Mouse (Mus musculus): ENCODE measurements around the gene Btg3. TPM values are rescaled to one million over a fixed set of nuclear protein-coding genes. Genes with fewer than 3 reads are reported as not detected.

The Btg3 gene
- polyA plus RNA-seq, 1 experiment from 2014 or later = 67.0 TPM

GRCm38 (mm10) chr16:78343792-78344191 is 33.2 kb downstream of the Btg3 start:
- H3K27me3 ChIP-seq = no peaks in the 10 kb centered on the region
- ATAC-seq (ENCODE audit: insufficient number of reproducible peaks, low FRiP score, low TSS enrichment, low read depth) = peak; percentile 81
- H3K4me1 ChIP-seq = peaks cover 5% of the 10 kb centered on the region
- peak overlapping the region; percentile 71 for H3K27ac ChIP-seq (replicated peaks)
- peak overlapping the region; percentile 29 for H3K4me2 ChIP-seq (replicated peaks)
- H3K9ac ChIP-seq = no peak overlapping the region
- 23% methylated on average over 6 of the region's 6 CpGs for WGBS
- peaks cover 3% of the 10 kb centered on the region; the same call in 1 of the 2 replicates for H3K36me3 ChIP-seq
- H3K9me3 ChIP-seq (replicated peaks) = no peaks in the 10 kb centered on the region
- no peak overlapping the region for H3K4me3 ChIP-seq (replicated peaks)

GRCm38 (mm10) chr16:78342767-78343166 is 34.2 kb downstream of the Btg3 start:
- Histone ChIP-seq H3K4me2 (replicated peaks) (no peak overlapping the region), H3K9ac (no peak overlapping the region)
- WGBS = 88% methylated on average over 5 of the region's 5 CpGs

GRCm38 (mm10) chr16:78341356-78341755 is 35.6 kb downstream of the Btg3 start:
- H3K4me3 ChIP-seq (replicated peaks) = no peak overlapping the region
- no peaks in the 10 kb centered on the region for H3K36me3 ChIP-seq
- no peaks in the 10 kb centered on the region for H3K27me3 ChIP-seq
- no peak overlapping the region for H3K4me2 ChIP-seq (replicated peaks)
- no peak overlapping the region for H3K9ac ChIP-seq
- H3K9me3 ChIP-seq (replicated peaks) = no peaks in the 10 kb centered on the region
- 77% methylated on average over 4 of the region's 4 CpGs for WGBS
- no peak overlapping the region for H3K27ac ChIP-seq (replicated peaks)
- H3K4me1 ChIP-seq = peaks cover 5% of the 10 kb centered on the region
- no peak for ATAC-seq (ENCODE audit: insufficient number of reproducible peaks, low FRiP score, low TSS enrichment, low read depth)

More at GRCm38 (mm10) chr16:78342767-78343166, 34.2 kb downstream of the Btg3 start:
- H3K4me1 ChIP-seq = peaks cover 5% of the 10 kb centered on the region
- H3K9me3 ChIP-seq (replicated peaks) = no peaks in the 10 kb centered on the region
- H3K36me3 ChIP-seq = no peaks in the 10 kb centered on the region
- no peaks in the 10 kb centered on the region for H3K27me3 ChIP-seq
- ATAC-seq (ENCODE audit: insufficient number of reproducible peaks, low FRiP score, low TSS enrichment, low read depth) = no peak
- no peak overlapping the region for H3K4me3 ChIP-seq (replicated peaks)
- no peak overlapping the region for H3K27ac ChIP-seq (replicated peaks)

- no peak overlapping the region for H3K27ac ChIP-seq (replicated peaks)
- no peak overlapping the region for H3K4me3 ChIP-seq (replicated peaks)
- peaks cover 26% of the 10 kb centered on the region for H3K36me3 ChIP-seq
- 76% methylated on average over 8 of the region's 8 CpGs for WGBS
- no peaks in the 10 kb centered on the region for H3K9me3 ChIP-seq (replicated peaks)
- H3K9ac ChIP-seq = no peak overlapping the region
- no peaks in the 10 kb centered on the region for H3K27me3 ChIP-seq
- no peak for ATAC-seq (ENCODE audit: insufficient number of reproducible peaks, low FRiP score, low TSS enrichment, low read depth)
- H3K4me1 ChIP-seq = no peaks in the 10 kb centered on the region
- H3K4me2 ChIP-seq (replicated peaks) = no peak overlapping the region
These were observed 39.8 kb downstream of the Btg3 start for GRCm38 (mm10) chr16:78337226-78337625.

- no peak for ATAC-seq (ENCODE audit: insufficient number of reproducible peaks, low FRiP score, low TSS enrichment, low read depth)
- H3K9ac ChIP-seq = no peak overlapping the region
- no peaks in the 10 kb centered on the region for H3K27me3 ChIP-seq
- H3K4me2 ChIP-seq (replicated peaks) = no peak overlapping the region
- H3K9me3 ChIP-seq (replicated peaks) = no peaks in the 10 kb centered on the region
- WGBS = 89% methylated on average over 12 of the region's 12 CpGs
- no peak overlapping the region for H3K27ac ChIP-seq (replicated peaks)
- H3K4me3 ChIP-seq (replicated peaks) = no peak overlapping the region
- H3K4me1 ChIP-seq = no peaks in the 10 kb centered on the region
- H3K36me3 ChIP-seq = peaks cover 6% of the 10 kb centered on the region; the same call in 1 of the 2 replicates
These were observed 49.0 kb downstream of the Btg3 start for GRCm38 (mm10) chr16:78327999-78328398.

- 86% methylated on average over 7 of the region's 7 CpGs for WGBS
- H3K9ac ChIP-seq = no peak overlapping the region
- no peak overlapping the region for H3K4me2 ChIP-seq (replicated peaks)
- H3K36me3 ChIP-seq = 0 out of 2 replicates have a peak, but pooled peaks cover 3% of the 10 kb centered on the region
- no peaks in the 10 kb centered on the region for H3K27me3 ChIP-seq
- no peak for ATAC-seq (ENCODE audit: insufficient number of reproducible peaks, low FRiP score, low TSS enrichment, low read depth)
- no peaks in the 10 kb centered on the region for H3K9me3 ChIP-seq (replicated peaks)
- H3K4me1 ChIP-seq = no peaks in the 10 kb centered on the region
- H3K27ac ChIP-seq (replicated peaks) = no peak overlapping the region
- no peak overlapping the region for H3K4me3 ChIP-seq (replicated peaks)
These were observed 49.4 kb downstream of the Btg3 start for GRCm38 (mm10) chr16:78327562-78327961.

GRCm38 (mm10) chr16:78325972-78326848 is 50.8 kb downstream of the Btg3 start:
- 0 out of 2 replicates have a peak, but pooled peaks cover 3% of the 10 kb centered on the region for H3K36me3 ChIP-seq
- no peaks in the 10 kb centered on the region for H3K27me3 ChIP-seq
- H3K9me3 ChIP-seq (replicated peaks) = no peaks in the 10 kb centered on the region
- H3K27ac ChIP-seq (replicated peaks) = no peak overlapping the region
- H3K9ac ChIP-seq = no peak overlapping the region
- no peak overlapping the region for H3K4me2 ChIP-seq (replicated peaks)
- H3K4me3 ChIP-seq (replicated peaks) = no peak overlapping the region
- no peak for ATAC-seq (ENCODE audit: insufficient number of reproducible peaks, low FRiP score, low TSS enrichment, low read depth)
- peaks cover 4% of the 10 kb centered on the region; the same call in 1 of the 2 replicates for H3K4me1 ChIP-seq
- WGBS = 77% methylated on average over 27 of the region's 27 CpGs

- 40% methylated on average over 7 of the region's 7 CpGs for WGBS
- ATAC-seq (ENCODE audit: insufficient number of reproducible peaks, low FRiP score, low TSS enrichment, low read depth) = no peak
- peaks cover 4% of the 10 kb centered on the region; the same call in 1 of the 2 replicates for H3K4me1 ChIP-seq
These were observed 54.9 kb downstream of the Btg3 start for GRCm38 (mm10) chr16:78322140-78322539.

GRCm38 (mm10) chr16:78321559-78321958 is 55.4 kb downstream of the Btg3 start:
- Histone ChIP-seq H3K27me3 (no peaks in the 10 kb centered on the region), H3K9ac (no peak overlapping the region), H3K36me3 (no peaks in the 10 kb centered on the region), H3K4me2 (replicated peaks) (no peak overlapping the region), H3K4me3 (replicated peaks) (no peak overlapping the region), H3K4me1 (peaks cover 4% of the 10 kb centered on the region; the same call in 1 of the 2 replicates), H3K27ac (replicated peaks) (no peak overlapping the region), H3K9me3 (replicated peaks) (no peaks in the 10 kb centered on the region)
- WGBS = 22% methylated on average over 7 of the region's 7 CpGs
- ATAC-seq (ENCODE audit: insufficient number of reproducible peaks, low FRiP score, low TSS enrichment, low read depth) = no peak

More at GRCm38 (mm10) chr16:78322140-78322539, 54.9 kb downstream of the Btg3 start:
- Histone ChIP-seq H3K27ac (replicated peaks) (no peak overlapping the region), H3K4me2 (replicated peaks) (no peak overlapping the region), H3K9ac (no peak overlapping the region), H3K27me3 (no peaks in the 10 kb centered on the region), H3K4me3 (replicated peaks) (no peak overlapping the region), H3K36me3 (0 out of 2 replicates have a peak, but pooled peaks cover 3% of the 10 kb centered on the region), H3K9me3 (replicated peaks) (no peaks in the 10 kb centered on the region)

GRCm38 (mm10) chr16:78319711-78320110 is 57.3 kb downstream of the Btg3 start:
- no peak for ATAC-seq (ENCODE audit: insufficient number of reproducible peaks, low FRiP score, low TSS enrichment, low read depth)
- Histone ChIP-seq H3K27ac (replicated peaks) (no peak overlapping the region), H3K4me2 (replicated peaks) (no peak overlapping the region), H3K4me1 (peaks cover 4% of the 10 kb centered on the region; the same call in 1 of the 2 replicates), H3K27me3 (no peaks in the 10 kb centered on the region), H3K9ac (no peak overlapping the region), H3K36me3 (no peaks in the 10 kb centered on the region), H3K4me3 (replicated peaks) (no peak overlapping the region), H3K9me3 (replicated peaks) (no peaks in the 10 kb centered on the region)
- WGBS = 58% methylated on average over 7 of the region's 7 CpGs

GRCm38 (mm10) chr16:78317960-78318359 is 59.0 kb downstream of the Btg3 start:
- no peak overlapping the region for H3K4me3 ChIP-seq (replicated peaks)
- H3K9ac ChIP-seq = no peak overlapping the region
- H3K36me3 ChIP-seq = no peaks in the 10 kb centered on the region
- H3K27me3 ChIP-seq = no peaks in the 10 kb centered on the region
- no peak for ATAC-seq (ENCODE audit: insufficient number of reproducible peaks, low FRiP score, low TSS enrichment, low read depth)
- H3K9me3 ChIP-seq (replicated peaks) = no peaks in the 10 kb centered on the region
- peaks cover 11% of the 10 kb centered on the region; the same call in 1 of the 2 replicates for H3K4me1 ChIP-seq
- 61% methylated on average over 7 of the region's 7 CpGs for WGBS
- H3K4me2 ChIP-seq (replicated peaks) = no peak overlapping the region
- no peak overlapping the region for H3K27ac ChIP-seq (replicated peaks)

All from embryonic facial prominence, embryonic 15.5 days (tissue).